Mouse (Mus musculus): ENCODE data around the gene Uba52.
"Not testable (repeated sequence)": the region's sequence is repeated elsewhere in the genome, so short reads cannot be mapped to it uniquely, and the experiment has no call there.

Uba52 gene

GRCm38 (mm10) chr8:70530314-70530713 lies 19.7 kb upstream of the Uba52 start:
- DNase-seq = no peak

GRCm38 (mm10) chr8:70529741-70530161 lies 19.1 kb upstream of the Uba52 start:
- DNase-seq = no peak

- no peak for DNase-seq
Observed at GRCm38 (mm10) chr8:70529299-70529698, 18.7 kb upstream of the Uba52 start.

- DNase-seq = no peak
Observed at GRCm38 (mm10) chr8:70528182-70528797, 17.7 kb upstream of the Uba52 start.

GRCm38 (mm10) chr8:70527512-70528181 lies 17.0 kb upstream of the Uba52 start, which contains the start of the genes Fkbp8 and Kxd1:
Gene Fkbp8 (plus strand): TSS chr8:70527724.
Gene Kxd1 (minus strand): TSS chr8:70527956.
- peak; percentile 100 for DNase-seq

- DNase-seq = no peak
Observed at GRCm38 (mm10) chr8:70527111-70527511, 16.5 kb upstream of the Uba52 start.

- DNase-seq = peak; percentile 100
Observed at GRCm38 (mm10) chr8:70522592-70523403, 12.2 kb upstream of the Uba52 start.

GRCm38 (mm10) chr8:70519606-70520005 lies 9.0 kb upstream of the Uba52 start:
- DNase-seq = no peak

GRCm38 (mm10) chr8:70519043-70519442 lies 8.4 kb upstream of the Uba52 start:
- DNase-seq = no peak

GRCm38 (mm10) chr8:70517940-70518643 lies 7.5 kb upstream of the Uba52 start:
- no peak for DNase-seq

GRCm38 (mm10) chr8:70513441-70513840 lies 2.8 kb upstream of the Uba52 start:
- DNase-seq = no peak

- no peak for DNase-seq
Observed at GRCm38 (mm10) chr8:70512253-70512903, 1.8 kb upstream of the Uba52 start.

- DNase-seq = no peak
Observed at GRCm38 (mm10) chr8:70511770-70512169, 1.2 kb upstream of the Uba52 start.

- not testable (repeated sequence) for DNase-seq
Observed at GRCm38 (mm10) chr8:70511174-70511573, 573 bp upstream of the Uba52 start.

- DNase-seq = no peak
Observed at GRCm38 (mm10) chr8:70509281-70509952, 1.2 kb downstream of the Uba52 start.

GRCm38 (mm10) chr8:70507027-70507393 lies 3.6 kb downstream of the Uba52 start:
- DNase-seq = no peak

- peak; percentile 100 for DNase-seq
Observed at GRCm38 (mm10) chr8:70506328-70507026, 4.1 kb downstream of the Uba52 start, which contains the start of gene Rex1bd. Gene Rex1bd (minus strand): TSS chr8:70506752.

GRCm38 (mm10) chr8:70505698-70506327 lies 4.8 kb downstream of the Uba52 start:
- DNase-seq = peak; percentile 95

- DNase-seq = peak; percentile 96
Observed at GRCm38 (mm10) chr8:70504851-70505250, 5.8 kb downstream of the Uba52 start.

GRCm38 (mm10) chr8:70504291-70504716 lies 6.3 kb downstream of the Uba52 start:
- DNase-seq = peak; percentile 97

Measured in heart, adult 11 months (tissue).